Mouse (Mus musculus): ENCODE data around the gene BC034090. TPM values are rescaled to one million over a fixed set of nuclear protein-coding genes. Genes with fewer than 3 reads are reported as not detected.

Gene BC034090
- polyA plus RNA-seq, 1 experiment from 2014 or later: 7.2 TPM

- Histone ChIP-seq H3K27me3 (no peaks in the 10 kb centered on the region), H3K4me3 (replicated peaks) (no peak overlapping the region), H3K9ac (no peak overlapping the region), H3K4me2 (0 out of 2 replicates have a peak overlapping the region, but pooled peaks have one; percentile 17), H3K9me3 (replicated peaks) (no peaks in the 10 kb centered on the region), H3K4me1 (peaks cover 55% of the 10 kb centered on the region), H3K36me3 (peaks cover 22% of the 10 kb centered on the region; the same call in 1 of the 2 replicates), H3K27ac (peak overlapping the region; percentile 85)
- WGBS: 22% methylated on average over 14 of the region's 14 CpGs
- peak; percentile 34; the same call in 1 of the 2 replicates for ATAC-seq (replicated peaks; ENCODE audit: low FRiP score)
Measured at GRCm38 (mm10) chr1:155229464-155230411, 14.5 kb downstream of the BC034090 start.

GRCm38 (mm10) chr1:155223849-155224554, 20.2 kb downstream of the BC034090 start:
- Histone ChIP-seq H3K36me3 (peaks cover 34% of the 10 kb centered on the region), H3K27ac (no peak overlapping the region), H3K27me3 (no peaks in the 10 kb centered on the region), H3K4me2 (peak overlapping the region; percentile 49), H3K9ac (no peak overlapping the region), H3K4me3 (replicated peaks) (no peak overlapping the region), H3K9me3 (replicated peaks) (no peaks in the 10 kb centered on the region), H3K4me1 (peaks cover 26% of the 10 kb centered on the region)
- ATAC-seq (replicated peaks; ENCODE audit: low FRiP score): peak; percentile 78
- WGBS: 25% methylated on average over 16 of the region's 16 CpGs

GRCm38 (mm10) chr1:155223036-155223435, 21.2 kb downstream of the BC034090 start:
- Histone ChIP-seq H3K27ac (no peak overlapping the region), H3K4me2 (no peak overlapping the region), H3K36me3 (peaks cover 34% of the 10 kb centered on the region), H3K4me3 (replicated peaks) (no peak overlapping the region), H3K27me3 (no peaks in the 10 kb centered on the region), H3K4me1 (peaks cover 22% of the 10 kb centered on the region), H3K9me3 (replicated peaks) (no peaks in the 10 kb centered on the region), H3K9ac (no peak overlapping the region)
- 93% methylated on average over 6 of the region's 6 CpGs for WGBS
- no peak for ATAC-seq (replicated peaks; ENCODE audit: low FRiP score)

- Histone ChIP-seq H3K4me3 (replicated peaks) (no peak overlapping the region), H3K27ac (no peak overlapping the region)
Measured at GRCm38 (mm10) chr1:155222101-155222669, 22.1 kb downstream of the BC034090 start.

GRCm38 (mm10) chr1:155218924-155219323, 25.3 kb downstream of the BC034090 start:
- no peaks in the 10 kb centered on the region for H3K9me3 ChIP-seq (replicated peaks)

More at GRCm38 (mm10) chr1:155222101-155222669, 22.1 kb downstream of the BC034090 start:
- no peak overlapping the region for H3K9ac ChIP-seq
- H3K36me3 ChIP-seq: peaks cover 34% of the 10 kb centered on the region
- 67% methylated on average over 11 of the region's 11 CpGs for WGBS
- H3K4me1 ChIP-seq: peaks cover 27% of the 10 kb centered on the region
- H3K27me3 ChIP-seq: no peaks in the 10 kb centered on the region
- no peak for ATAC-seq (replicated peaks; ENCODE audit: low FRiP score)
- H3K9me3 ChIP-seq (replicated peaks): no peaks in the 10 kb centered on the region
- H3K4me2 ChIP-seq: no peak overlapping the region

GRCm38 (mm10) chr1:155217865-155218541, 26.2 kb downstream of the BC034090 start:
- Histone ChIP-seq H3K36me3 (peaks cover 16% of the 10 kb centered on the region), H3K27ac (no peak overlapping the region), H3K4me1 (peaks cover 46% of the 10 kb centered on the region), H3K4me2 (no peak overlapping the region), H3K27me3 (no peaks in the 10 kb centered on the region), H3K9ac (no peak overlapping the region), H3K4me3 (replicated peaks) (no peak overlapping the region), H3K9me3 (replicated peaks) (no peaks in the 10 kb centered on the region)
- 52% methylated on average over 9 of the region's 9 CpGs for WGBS
- ATAC-seq (replicated peaks; ENCODE audit: low FRiP score): no peak

More at GRCm38 (mm10) chr1:155218924-155219323, 25.3 kb downstream of the BC034090 start:
- H3K4me3 ChIP-seq (replicated peaks): no peak overlapping the region
- peaks cover 20% of the 10 kb centered on the region for H3K36me3 ChIP-seq
- H3K27me3 ChIP-seq: no peaks in the 10 kb centered on the region
- ATAC-seq (replicated peaks; ENCODE audit: low FRiP score): no peak
- WGBS: 72% methylated on average over 5 of the region's 5 CpGs
- no peak overlapping the region for H3K9ac ChIP-seq
- H3K4me2 ChIP-seq: no peak overlapping the region
- H3K27ac ChIP-seq: no peak overlapping the region
- peaks cover 44% of the 10 kb centered on the region for H3K4me1 ChIP-seq

- H3K9me3 ChIP-seq (replicated peaks): no peaks in the 10 kb centered on the region
- H3K4me3 ChIP-seq (replicated peaks): no peak overlapping the region
- H3K36me3 ChIP-seq: peaks cover 16% of the 10 kb centered on the region; the same call in 1 of the 2 replicates
- no peaks in the 10 kb centered on the region for H3K27me3 ChIP-seq
- 53% methylated on average over 6 of the region's 6 CpGs for WGBS
- H3K9ac ChIP-seq: no peak overlapping the region
- peak overlapping the region; percentile 78 for H3K27ac ChIP-seq
- ATAC-seq (replicated peaks; ENCODE audit: low FRiP score): no peak
- no peak overlapping the region for H3K4me2 ChIP-seq
- peaks cover 53% of the 10 kb centered on the region for H3K4me1 ChIP-seq
Measured at GRCm38 (mm10) chr1:155216844-155217243, 27.4 kb downstream of the BC034090 start.

- peak; percentile 50 for ATAC-seq (replicated peaks; ENCODE audit: low FRiP score)
- H3K4me2 ChIP-seq: no peak overlapping the region
- no peaks in the 10 kb centered on the region for H3K9me3 ChIP-seq (replicated peaks)
- WGBS: 73% methylated on average over 11 of the region's 11 CpGs
- no peak overlapping the region for H3K4me3 ChIP-seq (replicated peaks)
- H3K27me3 ChIP-seq: no peaks in the 10 kb centered on the region
- H3K36me3 ChIP-seq: peaks cover 12% of the 10 kb centered on the region; the same call in 1 of the 2 replicates
- peaks cover 58% of the 10 kb centered on the region for H3K4me1 ChIP-seq
- peak overlapping the region; percentile 78 for H3K27ac ChIP-seq
- H3K9ac ChIP-seq: no peak overlapping the region
Measured at GRCm38 (mm10) chr1:155216313-155216712, 27.9 kb downstream of the BC034090 start.

- 34% methylated on average over 9 of the region's 9 CpGs for WGBS
- Histone ChIP-seq H3K36me3 (0 out of 2 replicates have a peak, but pooled peaks cover 8% of the 10 kb centered on the region), H3K4me1 (peaks cover 69% of the 10 kb centered on the region), H3K9me3 (replicated peaks) (no peaks in the 10 kb centered on the region), H3K27me3 (no peaks in the 10 kb centered on the region), H3K9ac (no peak overlapping the region), H3K4me2 (no peak overlapping the region), H3K27ac (peak overlapping the region; percentile 78), H3K4me3 (replicated peaks) (no peak overlapping the region)
- no peak; the same call in 1 of the 2 replicates for ATAC-seq (replicated peaks; ENCODE audit: low FRiP score)
Measured at GRCm38 (mm10) chr1:155215066-155215764, 29.0 kb downstream of the BC034090 start.

GRCm38 (mm10) chr1:155213912-155214311, 30.3 kb downstream of the BC034090 start:
- ATAC-seq (replicated peaks; ENCODE audit: low FRiP score): no peak
- peaks cover 74% of the 10 kb centered on the region for H3K4me1 ChIP-seq
- H3K4me3 ChIP-seq (replicated peaks): no peak overlapping the region
- 59% methylated on average over 7 of the region's 7 CpGs for WGBS
- no peak overlapping the region for H3K9ac ChIP-seq
- H3K27me3 ChIP-seq: no peaks in the 10 kb centered on the region
- no peak overlapping the region for H3K27ac ChIP-seq
- H3K4me2 ChIP-seq: no peak overlapping the region
- 0 out of 2 replicates have a peak, but pooled peaks cover 5% of the 10 kb centered on the region for H3K36me3 ChIP-seq
- H3K9me3 ChIP-seq (replicated peaks): no peaks in the 10 kb centered on the region
